Mouse (Mus musculus) limb, embryonic 14.5 days (tissue): ENCODE data around the gene Tomm5. TPM values are rescaled to one million over a fixed set of nuclear protein-coding genes. Genes with fewer than 3 reads are reported as not detected.

ENCODE experiments used
- ATAC-seq: fragments of 200-750 bp; cut with Nextera tagmentation; 2 replicates; pipeline ENCODE4 v1.8.0; 2017; ENCODE audit warnings: low read depth, moderate number of reproducible peaks, moderate TSS enrichment; ENCODE audit not compliant: low FRiP score
- DNase-seq: peaks from one replicate; pipeline ENCODE4 v3.0.0-alpha.2; 2015; ENCODE audit warnings: low spot score
- H3K27ac ChIP-seq: fragments of 300-500 bp; sonication (generic); replicated peaks from 2 replicates; pipeline ENCODE4 v1.5.1; 2014; ENCODE audit warnings: low read depth, mild to moderate bottlenecking, low read length, moderate library complexity, mixed read lengths
- H3K27me3 ChIP-seq: fragments of 300-500 bp; sonication (generic); 2 replicates; pipeline ENCODE4 v1.6.1; 2014; ENCODE audit warnings: low read length, mixed read lengths; ENCODE audit not compliant: control insufficient read depth, insufficient read depth
- H3K36me3 ChIP-seq: fragments of 300-500 bp; sonication (generic); 2 replicates; pipeline ENCODE4 v1.6.1; 2014; ENCODE audit warnings: mild to moderate bottlenecking, low read length, moderate library complexity, mixed read lengths; ENCODE audit not compliant: control insufficient read depth, insufficient read depth
- H3K4me1 ChIP-seq: fragments of 300-500 bp; sonication (generic); 2 replicates; pipeline ENCODE4 v1.6.1; 2014; ENCODE audit warnings: antibody characterized with exemption, low read length, mixed read lengths; ENCODE audit not compliant: control insufficient read depth, insufficient read depth
- H3K4me2 ChIP-seq: fragments of 300-500 bp; sonication (generic); replicated peaks from 2 replicates; pipeline ENCODE4 v1.6.1; 2014; ENCODE audit warnings: low read depth, mild to moderate bottlenecking, low read length, moderate library complexity; ENCODE audit not compliant: severe bottlenecking
- H3K4me3 ChIP-seq: fragments of 300-500 bp; sonication (generic); replicated peaks from 2 replicates; pipeline ENCODE4 v1.5.1; 2014; ENCODE audit warnings: low read length
- H3K9ac ChIP-seq: fragments of 300-500 bp; sonication (generic); 2 replicates; pipeline ENCODE4 v1.6.1; 2014; ENCODE audit warnings: mild to moderate bottlenecking, low read depth, low read length, moderate library complexity; ENCODE audit not compliant: severe bottlenecking
- H3K9me3 ChIP-seq: fragments of 300-500 bp; sonication (generic); 2 replicates; pipeline ENCODE4 v1.6.1; 2016; ENCODE audit warnings: low read length; ENCODE audit not compliant: control insufficient read depth
- POLR2A ChIP-seq: fragments of 200-500 bp; IDR thresholded peaks from 2 replicates; pipeline ENCODE4 v1.8.0; 2012; ENCODE audit warnings: inconsistent platforms, mild to moderate bottlenecking, moderate library complexity, borderline replicate concordance; ENCODE audit not compliant: insufficient read depth, insufficient read length; ENCODE audit errors: extremely low read depth
- WGBS: fragments of 180-500 bp; shearing (Covaris S2); extraction: QIAGEN DNeasy Blood & Tissue Kit; methylation state at CpG from one replicate; pipeline ENCODE4 v1.1.7; 2014; 5-methylcytosine and 5-hydroxymethylcytosine counted together
- polyA plus RNA-seq, 2 experiments: library from polyadenylated mRNA; depleted of rRNA in 1 of 2; stranded (reverse) in 1 of 2; unstranded in 1 of 2; fragments of >200 nt; fragmentation: Nextera tagmentation in 1 of 2; extraction: Ambion mirVana in 1 of 2; gene quantifications; 2 replicates each; pipeline versions ENCODE4 v1.2.1 to v1.2.3; 2012 to 2014

The Tomm5 gene
- polyA plus RNA-seq, 2 experiments: 176 to 255 TPM

GRCm38 (mm10) chr4:45106409-45106808 is 1.5 kb downstream of the Tomm5 start:
- Histone ChIP-seq H3K36me3 (peaks cover 33% of the 10 kb centered on the region), H3K27me3 (no peaks in the 10 kb centered on the region), H3K4me3 (no peak overlapping the region; the same call in 1 of the 2 replicates), H3K9ac (no peak overlapping the region), H3K4me1 (peaks cover 5% of the 10 kb centered on the region), H3K4me2 (peak overlapping the region; percentile 83; the same call in 1 of the 2 replicates), H3K9me3 (no peaks in the 10 kb centered on the region), H3K27ac (no peak overlapping the region)
- TF ChIP-seq POLR2A: no peak
- 79% methylated on average over 5 of the region's 5 CpGs for WGBS
- no peak for DNase-seq
- ATAC-seq: no peak

- Histone ChIP-seq H3K27ac (no peak overlapping the region), H3K4me3 (no peak overlapping the region), H3K36me3 (peaks cover 6% of the 10 kb centered on the region; the same call in 1 of the 2 replicates), H3K9ac (no peak overlapping the region), H3K27me3 (no peaks in the 10 kb centered on the region), H3K9me3 (no peaks in the 10 kb centered on the region), H3K4me1 (no peaks in the 10 kb centered on the region), H3K4me2 (no peak overlapping the region)
- DNase-seq (peak; percentile 79), ATAC-seq (no peak)
- no peak for TF ChIP-seq POLR2A
- 25% methylated on average over 7 of the region's 7 CpGs for WGBS
These were observed 10.6 kb downstream of the Tomm5 start for GRCm38 (mm10) chr4:45097198-45097872.

GRCm38 (mm10) chr4:45084895-45085290 is 23.0 kb downstream of the Tomm5 start:
- ATAC-seq (0 out of 2 replicates have a peak, but pooled peaks have one; percentile 5), DNase-seq (peak; percentile 8)
- peak overlapping the region; percentile 66 for H3K4me2 ChIP-seq
- WGBS: 33% methylated on average over 8 of the region's 8 CpGs
- no peaks in the 10 kb centered on the region for H3K36me3 ChIP-seq
- H3K4me1 ChIP-seq: peaks cover 11% of the 10 kb centered on the region
- 0 out of 2 replicates have a peak overlapping the region, but pooled peaks have one; percentile 32 for H3K9ac ChIP-seq
- TF ChIP-seq POLR2A: no peak
- no peaks in the 10 kb centered on the region for H3K9me3 ChIP-seq
- peak overlapping the region; percentile 80 for H3K27ac ChIP-seq
- H3K27me3 ChIP-seq: no peaks in the 10 kb centered on the region
- peak overlapping the region; percentile 91 for H3K4me3 ChIP-seq

GRCm38 (mm10) chr4:45084021-45084894 is 23.7 kb downstream of the Tomm5 start, which contains the start of gene Fbxo10:
Fbxo10 (minus strand) TSS chr4:45084604.
- H3K4me2 ChIP-seq: peak within 1 kb of the TSS; percentile 66
- no peaks in the 10 kb centered on the region for H3K36me3 ChIP-seq
- WGBS: under 1% methylated on average over 51 of the region's 77 CpGs
- H3K27ac ChIP-seq: peak within 1 kb of the TSS; percentile 80
- TF ChIP-seq POLR2A: peak; percentile 91
- H3K27me3 ChIP-seq: no peaks in the 10 kb centered on the region
- DNase-seq (peak; percentile 92), ATAC-seq (peak; percentile 94)
- peaks cover 11% of the 10 kb centered on the region for H3K4me1 ChIP-seq
- no peaks in the 10 kb centered on the region for H3K9me3 ChIP-seq
- H3K9ac ChIP-seq: peak within 1 kb of the TSS; percentile 96
- peak within 1 kb of the TSS; percentile 91 for H3K4me3 ChIP-seq

- peaks cover 3% of the 10 kb centered on the region; the same call in 1 of the 2 replicates for H3K36me3 ChIP-seq
- 1% methylated on average over 8 of the region's 8 CpGs for WGBS
- no peak for TF ChIP-seq POLR2A
- peaks cover 11% of the 10 kb centered on the region for H3K4me1 ChIP-seq
- no peaks in the 10 kb centered on the region for H3K27me3 ChIP-seq
- no peaks in the 10 kb centered on the region for H3K9me3 ChIP-seq
- peak; percentile 9 for DNase-seq
- peak overlapping the region; percentile 91 for H3K4me3 ChIP-seq
- H3K4me2 ChIP-seq: peak overlapping the region; percentile 66
- ATAC-seq: no peak; the same call in 1 of the 2 replicates
- H3K27ac ChIP-seq: no peak overlapping the region
- H3K9ac ChIP-seq: peak overlapping the region; percentile 96
These were observed 24.4 kb downstream of the Tomm5 start for GRCm38 (mm10) chr4:45083487-45083886.
